Mouse (Mus musculus) testis, adult 2 months (tissue): Measurements from ENCODE around the gene 4930432M17Rik.

Experiments
- CTCF ChIP-seq: fragments of 200-500 bp; IDR thresholded peaks from 2 replicates; pipeline ENCODE4 v1.5.1; 2012; ENCODE audit warnings: low read depth, mild to moderate bottlenecking, inconsistent platforms, low read length, moderate library complexity; ENCODE audit not compliant: control insufficient read depth, insufficient read depth, insufficient replicate concordance
- POLR2A ChIP-seq: fragments of 200-500 bp; IDR thresholded peaks from 2 replicates; pipeline ENCODE4 v1.6.1; 2012; ENCODE audit warnings: low read depth, mild to moderate bottlenecking, inconsistent platforms, low read length, moderate library complexity; ENCODE audit not compliant: control insufficient read depth

- TF ChIP-seq CTCF (no peak), POLR2A (no peak)
Observed at GRCm38 (mm10) chr3:121715741-121716459, 45.3 kb downstream of the 4930432M17Rik start.
